Comparison of ENCODE assay signal across 12 mouse cellular contexts in genomic region chr11:97694435-97694834, GRCm38 (mm10). TPM values are rescaled to one million over a fixed set of nuclear protein-coding genes. Genes with fewer than 3 reads are reported as not detected.
DNase-seq lines count a peak whose midpoint lies in the region; ATAC-seq and TF ChIP-seq lines count a peak whose summit lies in the region.
"Had no signal": no experiment of that assay in that cellular context is flagged by ENCODE, and none has a peak within 500 bp of the region (broad histone marks: within the 10 kb centered on the region; RNA-seq: fewer than 3 reads in every experiment).

No protein-coding gene starts in this region.

- 90% methylated on average over 4 of the region's 4 CpGs for WGBS in hindbrain, embryonic 10.5 days
- WGBS in hindbrain, embryonic 11.5 days, result 87% methylated on average over 4 of the region's 4 CpGs
- WGBS in forebrain, embryonic 12.5 days, result 79% methylated on average over 4 of the region's 4 CpGs
- WGBS in intestine, embryonic 16.5 days, result 70% methylated on average over 4 of the region's 4 CpGs
- 72% methylated on average over 4 of the region's 4 CpGs for WGBS in neural tube, embryonic 14.5 days

- no peaks in the 10 kb centered on the region for H3K27me3 ChIP-seq in hindbrain, embryonic 10.5 days (ENCODE audit: insufficient read depth, poor library complexity, severe bottlenecking)
- no peaks in the 10 kb centered on the region for H3K27me3 ChIP-seq in hindbrain, embryonic 11.5 days (ENCODE audit: control insufficient read depth, insufficient read depth, low read length)
- H3K27me3 ChIP-seq in forebrain, embryonic 12.5 days, result no peaks in the 10 kb centered on the region
- H3K27me3 ChIP-seq in intestine, embryonic 16.5 days (replicated peaks; ENCODE audit: control insufficient read depth, insufficient read depth, low read length), result no peaks in the 10 kb centered on the region
- no peaks in the 10 kb centered on the region for H3K27me3 ChIP-seq in neural tube, embryonic 14.5 days (ENCODE audit: control insufficient read depth, insufficient read depth, low read length)

- intact Hi-C loops in left cerebral cortex, adult 2 months (cut with DNase I), result loop anchor here (5.0 kb wide), 1 partner anchor 207 kb away; no protein-coding TSS in a partner anchor

- no peak overlapping the region for H3K4me2 ChIP-seq in hindbrain, embryonic 11.5 days (replicated peaks; ENCODE audit: low read depth, low read length)
- peak overlapping the region; percentile 84 for H3K4me2 ChIP-seq in forebrain, embryonic 12.5 days
- no peak overlapping the region for H3K4me2 ChIP-seq in intestine, embryonic 16.5 days (ENCODE audit: low read depth, low read length)
- peak overlapping the region; percentile 21; the same call in 1 of the 2 replicates for H3K4me2 ChIP-seq in neural tube, embryonic 14.5 days (ENCODE audit: low read depth, low read length)

- ATAC-seq in hindbrain, embryonic 11.5 days (ENCODE audit: low FRiP score), result no peak
- no peak for ATAC-seq in forebrain, embryonic 12.5 days (ENCODE audit: low FRiP score)
- ATAC-seq in intestine, embryonic 16.5 days, result no peak
- ATAC-seq in neural tube, embryonic 14.5 days (ENCODE audit: low read depth), result no peak

- H3K9me3 ChIP-seq in hindbrain, embryonic 10.5 days, result no peaks in the 10 kb centered on the region
- no peaks in the 10 kb centered on the region for H3K9me3 ChIP-seq in hindbrain, embryonic 11.5 days (ENCODE audit: control insufficient read depth, low read length)
- H3K9me3 ChIP-seq in forebrain, embryonic 12.5 days, result no peaks in the 10 kb centered on the region
- no peaks in the 10 kb centered on the region for H3K9me3 ChIP-seq in intestine, embryonic 16.5 days (ENCODE audit: control insufficient read depth, low read length)
- H3K9me3 ChIP-seq in neural tube, embryonic 14.5 days (ENCODE audit: control insufficient read depth, low read length), result no peaks in the 10 kb centered on the region

- H3K9ac ChIP-seq in hindbrain, embryonic 11.5 days (ENCODE audit: low read depth, low read length), result no peak overlapping the region
- H3K9ac ChIP-seq in forebrain, embryonic 12.5 days, result 0 out of 2 replicates have a peak overlapping the region, but pooled peaks have one; percentile 5
- H3K9ac ChIP-seq in intestine, embryonic 16.5 days (ENCODE audit: low read depth, low read length), result peak overlapping the region; percentile 30; the same call in 1 of the 2 replicates
- no peak overlapping the region for H3K9ac ChIP-seq in neural tube, embryonic 14.5 days (replicated peaks; ENCODE audit: low read depth, low read length)
- H3K9ac ChIP-seq: liver, embryonic 14.5 days had no signal

- H3K36me3 ChIP-seq in hindbrain, embryonic 10.5 days, result peaks cover 52% of the 10 kb centered on the region
- peaks cover 11% of the 10 kb centered on the region for H3K36me3 ChIP-seq in hindbrain, embryonic 11.5 days (ENCODE audit: control insufficient read depth, insufficient read depth, low read length)
- peaks cover 40% of the 10 kb centered on the region for H3K36me3 ChIP-seq in forebrain, embryonic 12.5 days (replicated peaks)
- peaks cover 17% of the 10 kb centered on the region for H3K36me3 ChIP-seq in intestine, embryonic 16.5 days (ENCODE audit: control insufficient read depth, insufficient read depth, low read length)
- peaks cover 30% of the 10 kb centered on the region for H3K36me3 ChIP-seq in neural tube, embryonic 14.5 days (ENCODE audit: control insufficient read depth, insufficient read depth, low read length)

- H3K4me3 ChIP-seq in hindbrain, embryonic 10.5 days, result 0 out of 2 replicates have a peak overlapping the region, but pooled peaks have one; percentile 14
- H3K4me3 ChIP-seq in hindbrain, embryonic 11.5 days (ENCODE audit: low read depth, low read length), result no peak overlapping the region
- H3K4me3 ChIP-seq in forebrain, embryonic 12.5 days (replicated peaks), result 0 out of 2 replicates have a peak overlapping the region, but pooled peaks have one; percentile 26
- no peak overlapping the region for H3K4me3 ChIP-seq in intestine, embryonic 16.5 days (ENCODE audit: low read length)
- no peak overlapping the region for H3K4me3 ChIP-seq in neural tube, embryonic 14.5 days (ENCODE audit: low read depth, low read length)
- H3K4me3 ChIP-seq in left cerebral cortex, adult 2 months, result no peak overlapping the region
- H3K4me3 ChIP-seq: erythroblast, embryonic 14.5 days had no signal

- peak overlapping the region; percentile 37 for H3K27ac ChIP-seq in hindbrain, embryonic 10.5 days
- H3K27ac ChIP-seq in hindbrain, embryonic 11.5 days (ENCODE audit: low read depth, low read length), result no peak overlapping the region
- peak overlapping the region; percentile 89 for H3K27ac ChIP-seq in forebrain, embryonic 12.5 days
- peak overlapping the region; percentile 88; the same call in 1 of the 2 replicates for H3K27ac ChIP-seq in intestine, embryonic 16.5 days (ENCODE audit: low read length)
- H3K27ac ChIP-seq in neural tube, embryonic 14.5 days (ENCODE audit: low read depth, low read length), result peak overlapping the region; percentile 62
- H3K27ac ChIP-seq in left cerebral cortex, adult 2 months, result no peak overlapping the region
- H3K27ac ChIP-seq: liver, embryonic 14.5 days had no signal

- TF ChIP-seq CTCF in left cerebral cortex, adult 2 months (IDR thresholded peaks at IDR 0.05), result no peak

- peaks cover 52% of the 10 kb centered on the region for H3K4me1 ChIP-seq in hindbrain, embryonic 10.5 days (replicated peaks)
- H3K4me1 ChIP-seq in hindbrain, embryonic 11.5 days (replicated peaks; ENCODE audit: control insufficient read depth, insufficient read depth, low read length), result peaks cover 17% of the 10 kb centered on the region
- H3K4me1 ChIP-seq in forebrain, embryonic 12.5 days, result peaks cover 47% of the 10 kb centered on the region
- peaks cover 49% of the 10 kb centered on the region for H3K4me1 ChIP-seq in intestine, embryonic 16.5 days (ENCODE audit: control insufficient read depth, insufficient read depth, low read length)
- peaks cover 39% of the 10 kb centered on the region for H3K4me1 ChIP-seq in neural tube, embryonic 14.5 days (ENCODE audit: control insufficient read depth, insufficient read depth, low read length)

- DNase-seq in hindbrain, embryonic 10.5 days (ENCODE audit: low spot score), result no peak
- no peak for DNase-seq in hindbrain, embryonic 11.5 days (ENCODE audit: low spot score)
- DNase-seq in adrenal gland, postnatal 14 days, result no peak
- no peak for DNase-seq in left cerebral cortex, adult 2 months (ENCODE audit: extremely low spot score in 1 of 2, low spot score in 2 of 2)
- DNase-seq in gastrocnemius, adult 18-20 months (ENCODE audit: low spot score), result no peak
- DNase-seq: adrenal gland, postnatal 25 days; gastrocnemius, postnatal 25 days had no signal

RNA-seq across cellular contexts. Expression of gene Pcgf2, which starts 5.9 kb away (rescaled TPM):
- polyA plus RNA-seq in hindbrain, embryonic 10.5 days (2016; fragmentation: Nextera tagmentation; extraction: Ambion mirVana), result 15.6 and 17.0 TPM in 2 replicates
- 16.9 and 18.6 TPM in 2 replicates for polyA plus RNA-seq in hindbrain, embryonic 11.5 days (2014; fragmentation: Nextera tagmentation; extraction: Ambion mirVana)
- polyA plus RNA-seq in forebrain, embryonic 12.5 days (2016; fragmentation: Nextera tagmentation; extraction: Ambion mirVana), result 24.2 TPM in 2 replicates
- 11.9 and 12.1 TPM in 2 replicates for polyA plus RNA-seq in intestine, embryonic 16.5 days (2015; fragmentation: Nextera tagmentation; extraction: Ambion mirVana)
- 24.7 and 25.8 TPM in 2 replicates for polyA plus RNA-seq in neural tube, embryonic 14.5 days (2014; fragmentation: Nextera tagmentation; extraction: Ambion mirVana)
- total RNA-seq in adrenal gland, postnatal 14 days (2021), result 28.1 and 32.6 TPM in 2 replicates
- total RNA-seq in left cerebral cortex, adult 2 months (2021), result 10 to 100 TPM; 36.2 to 39.6 TPM
- 1 to 10 TPM in 1 of 2 experiments, under 1 TPM in 1; 0.96 to 2.3 TPM for total RNA-seq in gastrocnemius, adult 18-20 months (2021)

RNA-seq across cellular contexts. Expression of gene Psmb3, which starts 8.8 kb away (rescaled TPM):
- polyA plus RNA-seq in hindbrain, embryonic 10.5 days (2016; fragmentation: Nextera tagmentation; extraction: Ambion mirVana), result 642 and 643 TPM in 2 replicates
- 468 and 507 TPM in 2 replicates for polyA plus RNA-seq in hindbrain, embryonic 11.5 days (2014; fragmentation: Nextera tagmentation; extraction: Ambion mirVana)
- 457 TPM in 2 replicates for polyA plus RNA-seq in forebrain, embryonic 12.5 days (2016; fragmentation: Nextera tagmentation; extraction: Ambion mirVana)
- polyA plus RNA-seq in intestine, embryonic 16.5 days (2015; fragmentation: Nextera tagmentation; extraction: Ambion mirVana), result 419 and 429 TPM in 2 replicates
- 441 and 465 TPM in 2 replicates for polyA plus RNA-seq in neural tube, embryonic 14.5 days (2014; fragmentation: Nextera tagmentation; extraction: Ambion mirVana)
- total RNA-seq in adrenal gland, postnatal 14 days (2021), result 216 and 225 TPM in 2 replicates
- 100 to 1,000 TPM; 113 to 123 TPM for total RNA-seq in left cerebral cortex, adult 2 months (2021)
- total RNA-seq in gastrocnemius, adult 18-20 months (2021), result 100 to 1,000 TPM; 150 to 167 TPM

RNA-seq across cellular contexts. Expression of gene Cisd3, which starts 8.8 kb away (rescaled TPM):
- polyA plus RNA-seq in hindbrain, embryonic 10.5 days (2016; fragmentation: Nextera tagmentation; extraction: Ambion mirVana), result 18.3 and 24.0 TPM in 2 replicates
- 11.8 and 14.8 TPM in 2 replicates for polyA plus RNA-seq in hindbrain, embryonic 11.5 days (2014; fragmentation: Nextera tagmentation; extraction: Ambion mirVana)
- 13.2 and 14.9 TPM in 2 replicates for polyA plus RNA-seq in forebrain, embryonic 12.5 days (2016; fragmentation: Nextera tagmentation; extraction: Ambion mirVana)
- polyA plus RNA-seq in intestine, embryonic 16.5 days (2015; fragmentation: Nextera tagmentation; extraction: Ambion mirVana), result 120 and 135 TPM in 2 replicates
- 28.3 and 38.1 TPM in 2 replicates for polyA plus RNA-seq in neural tube, embryonic 14.5 days (2014; fragmentation: Nextera tagmentation; extraction: Ambion mirVana)
- 277 and 297 TPM in 2 replicates for total RNA-seq in adrenal gland, postnatal 14 days (2021)
- total RNA-seq in left cerebral cortex, adult 2 months (2021), result 10 to 100 TPM; 47.7 to 57.6 TPM
- total RNA-seq in gastrocnemius, adult 18-20 months (2021), result 100 to 1,000 TPM in 1 of 2 experiments, 10 to 100 TPM in 1; 96.7 to 102 TPM
- polyA plus RNA-seq: erythroblast, embryonic 14.5 days had no signal

RNA-seq across cellular contexts. Expression of gene Mllt6, which starts 31.2 kb away (rescaled TPM):
- polyA plus RNA-seq in hindbrain, embryonic 10.5 days (2016; fragmentation: Nextera tagmentation; extraction: Ambion mirVana), result 2.1 and 2.2 TPM in 2 replicates
- polyA plus RNA-seq in hindbrain, embryonic 11.5 days (2014; fragmentation: Nextera tagmentation; extraction: Ambion mirVana), result 4.1 and 4.2 TPM in 2 replicates
- 3.3 and 3.7 TPM in 2 replicates for polyA plus RNA-seq in forebrain, embryonic 12.5 days (2016; fragmentation: Nextera tagmentation; extraction: Ambion mirVana)
- 2.2 and 2.6 TPM in 2 replicates for polyA plus RNA-seq in intestine, embryonic 16.5 days (2015; fragmentation: Nextera tagmentation; extraction: Ambion mirVana)
- polyA plus RNA-seq in neural tube, embryonic 14.5 days (2014; fragmentation: Nextera tagmentation; extraction: Ambion mirVana), result 4.7 and 5.1 TPM in 2 replicates
- total RNA-seq in adrenal gland, postnatal 14 days (2021), result 37.0 and 45.2 TPM in 2 replicates
- total RNA-seq in left cerebral cortex, adult 2 months (2021), result 100 to 1,000 TPM; 143 to 147 TPM
- 10 to 100 TPM; 44.1 to 51.0 TPM for total RNA-seq in gastrocnemius, adult 18-20 months (2021)

RNA-seq across cellular contexts. Expression of gene Pip4k2b, which starts 50.1 kb away (rescaled TPM):
- polyA plus RNA-seq in hindbrain, embryonic 10.5 days (2016; fragmentation: Nextera tagmentation; extraction: Ambion mirVana), result 1.8 and 2.0 TPM in 2 replicates
- polyA plus RNA-seq in hindbrain, embryonic 11.5 days (2014; fragmentation: Nextera tagmentation; extraction: Ambion mirVana), result 2.9 and 3.4 TPM in 2 replicates
- polyA plus RNA-seq in forebrain, embryonic 12.5 days (2016; fragmentation: Nextera tagmentation; extraction: Ambion mirVana), result 2.7 and 2.8 TPM in 2 replicates
- polyA plus RNA-seq in intestine, embryonic 16.5 days (2015; fragmentation: Nextera tagmentation; extraction: Ambion mirVana), result 0.71 and 0.86 TPM in 2 replicates
- polyA plus RNA-seq in neural tube, embryonic 14.5 days (2014; fragmentation: Nextera tagmentation; extraction: Ambion mirVana), result 4.1 and 6.2 TPM in 2 replicates
- 24.8 and 34.7 TPM in 2 replicates for total RNA-seq in adrenal gland, postnatal 14 days (2021)
- 100 to 1,000 TPM; 114 to 117 TPM for total RNA-seq in left cerebral cortex, adult 2 months (2021)
- 10 to 100 TPM; 64.7 TPM for total RNA-seq in gastrocnemius, adult 18-20 months (2021)

Comparison
In these comparisons a context has a peak if more than half of its experiments do, and no peak if none do; other contexts are left out.
1. H3K27ac ChIP-seq: peak in hindbrain, embryonic 10.5 days (single experiment), forebrain, embryonic 12.5 days (single experiment), intestine, embryonic 16.5 days (single experiment) and neural tube, embryonic 14.5 days (single experiment); none in hindbrain, embryonic 11.5 days (single experiment) and left cerebral cortex, adult 2 months (single experiment).
2. H3K4me3 ChIP-seq: peak in hindbrain, embryonic 10.5 days (single experiment) and forebrain, embryonic 12.5 days (single experiment); none in hindbrain, embryonic 11.5 days (single experiment), intestine, embryonic 16.5 days (single experiment), neural tube, embryonic 14.5 days (single experiment) and left cerebral cortex, adult 2 months (single experiment).
3. H3K4me2 ChIP-seq: peak in forebrain, embryonic 12.5 days (single experiment) and neural tube, embryonic 14.5 days (single experiment); none in hindbrain, embryonic 11.5 days (single experiment) and intestine, embryonic 16.5 days (single experiment).
4. H3K9ac ChIP-seq: peak in forebrain, embryonic 12.5 days (single experiment) and intestine, embryonic 16.5 days (single experiment); none in hindbrain, embryonic 11.5 days (single experiment) and neural tube, embryonic 14.5 days (single experiment).